Mouse (Mus musculus) right cerebral cortex, postnatal 4 days (tissue): ENCODE measurements around the gene Ankrd9.
A peak's percentile ranks its signal among the peaks of the same experiment; 100 is the strongest.

ENCODE experiments used
- DNase-seq: peaks from one replicate; pipeline ENCODE4 v3.0.0-alpha.2; 2022

Gene Ankrd9

DNA sequence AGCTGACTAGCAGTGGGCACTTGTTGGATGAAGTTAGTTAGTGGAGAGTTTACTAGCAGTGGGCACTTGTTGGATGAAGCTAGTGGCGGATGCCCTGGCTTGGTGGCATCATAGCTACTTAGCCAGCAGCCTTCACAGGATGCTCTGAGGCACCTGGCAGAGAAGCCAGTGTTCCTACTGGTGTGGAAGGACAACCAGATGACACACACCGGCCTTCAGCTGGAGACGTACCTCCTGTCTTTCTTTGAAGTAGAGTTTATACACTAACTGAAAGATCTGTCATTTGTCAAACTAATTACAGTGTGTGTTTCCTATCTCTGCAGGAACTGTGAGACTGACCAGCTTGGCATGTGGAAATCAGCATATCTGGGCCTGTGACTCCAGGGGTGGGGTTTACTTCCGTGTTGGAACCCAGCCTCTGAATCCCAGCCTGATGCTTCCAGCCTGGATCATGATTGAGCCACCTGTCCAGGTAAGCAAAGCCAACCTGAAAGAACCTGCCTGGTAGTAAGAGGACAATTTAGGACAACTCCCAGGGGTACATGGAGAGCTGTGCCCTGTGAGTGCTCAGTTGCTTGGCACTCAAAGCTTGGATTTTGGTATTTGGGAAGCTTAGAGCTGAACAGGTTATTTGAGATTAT lies 24.4 kb downstream of the Ankrd9 start:
- no peak for DNase-seq

- DNase-seq, result no peak
Measured at GRCm38 (mm10) chr12:110953900-110954299, 24.9 kb downstream of the Ankrd9 start.

DNA sequence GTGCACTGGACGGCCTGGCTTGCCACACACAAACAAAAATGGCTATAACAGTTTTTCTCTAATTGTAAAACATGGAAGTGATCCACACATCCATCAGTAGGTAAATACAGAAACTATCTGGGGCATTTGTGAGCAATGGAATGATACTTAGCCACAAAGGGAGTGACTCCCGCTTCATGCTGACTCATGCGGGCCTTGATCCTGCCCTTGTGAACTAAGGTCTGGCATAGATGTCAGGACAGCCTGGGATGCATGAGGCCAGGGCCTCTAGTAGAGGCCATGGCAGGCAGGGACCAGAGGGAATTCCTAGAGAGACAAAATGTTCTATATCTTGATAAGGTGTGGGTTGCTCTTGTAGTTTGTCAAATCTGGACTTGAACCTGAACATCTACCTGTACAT lies 25.4 kb downstream of the Ankrd9 start:
- DNase-seq, result no peak

GRCm38 (mm10) chr12:110952628-110953385 lies 26.0 kb downstream of the Ankrd9 start:
- no peak for DNase-seq

DNA sequence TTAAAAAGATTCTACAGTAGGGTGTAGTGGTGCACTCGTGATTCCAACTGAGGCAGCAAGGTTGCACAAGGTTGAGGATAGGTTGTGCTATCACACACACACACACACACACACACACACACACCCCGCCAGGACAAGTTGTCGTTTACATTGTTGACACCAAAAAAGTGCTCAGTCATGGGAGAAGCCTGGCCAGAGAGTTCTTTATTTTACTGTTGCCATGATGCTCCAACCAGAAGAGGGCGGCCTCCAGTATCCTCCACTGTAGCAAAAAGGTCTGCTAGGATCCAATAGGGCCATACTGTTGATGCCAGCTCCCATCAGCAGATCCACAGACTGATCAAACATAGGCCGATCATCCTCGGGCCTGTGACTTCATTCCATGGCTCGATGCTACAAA lies 27.6 kb downstream of the Ankrd9 start:
- no peak for DNase-seq

DNA sequence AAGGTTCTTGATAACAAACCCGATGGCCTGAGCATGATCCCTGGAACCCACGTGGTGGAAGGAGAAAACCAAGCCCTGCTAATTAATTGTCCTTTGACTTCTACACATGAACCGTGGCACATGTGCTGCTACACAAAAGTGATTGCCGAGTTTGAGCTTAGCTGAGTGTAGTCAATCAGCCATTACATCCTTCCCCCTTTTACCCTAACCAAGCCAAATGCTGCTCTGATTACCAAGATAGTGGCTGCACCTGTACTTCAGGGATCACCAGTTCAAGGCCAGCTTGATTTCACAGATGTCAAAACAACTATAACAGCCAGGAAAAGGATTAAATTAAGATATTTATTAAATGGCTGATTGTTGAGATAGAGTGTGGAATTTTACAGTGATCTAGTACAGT lies 28.7 kb downstream of the Ankrd9 start:
- no peak for DNase-seq

- no peak for DNase-seq
Measured at GRCm38 (mm10) chr12:110949410-110949809, 29.4 kb downstream of the Ankrd9 start.

GRCm38 (mm10) chr12:110948910-110949201 lies 30.0 kb downstream of the Ankrd9 start:
- no peak for DNase-seq

DNA sequence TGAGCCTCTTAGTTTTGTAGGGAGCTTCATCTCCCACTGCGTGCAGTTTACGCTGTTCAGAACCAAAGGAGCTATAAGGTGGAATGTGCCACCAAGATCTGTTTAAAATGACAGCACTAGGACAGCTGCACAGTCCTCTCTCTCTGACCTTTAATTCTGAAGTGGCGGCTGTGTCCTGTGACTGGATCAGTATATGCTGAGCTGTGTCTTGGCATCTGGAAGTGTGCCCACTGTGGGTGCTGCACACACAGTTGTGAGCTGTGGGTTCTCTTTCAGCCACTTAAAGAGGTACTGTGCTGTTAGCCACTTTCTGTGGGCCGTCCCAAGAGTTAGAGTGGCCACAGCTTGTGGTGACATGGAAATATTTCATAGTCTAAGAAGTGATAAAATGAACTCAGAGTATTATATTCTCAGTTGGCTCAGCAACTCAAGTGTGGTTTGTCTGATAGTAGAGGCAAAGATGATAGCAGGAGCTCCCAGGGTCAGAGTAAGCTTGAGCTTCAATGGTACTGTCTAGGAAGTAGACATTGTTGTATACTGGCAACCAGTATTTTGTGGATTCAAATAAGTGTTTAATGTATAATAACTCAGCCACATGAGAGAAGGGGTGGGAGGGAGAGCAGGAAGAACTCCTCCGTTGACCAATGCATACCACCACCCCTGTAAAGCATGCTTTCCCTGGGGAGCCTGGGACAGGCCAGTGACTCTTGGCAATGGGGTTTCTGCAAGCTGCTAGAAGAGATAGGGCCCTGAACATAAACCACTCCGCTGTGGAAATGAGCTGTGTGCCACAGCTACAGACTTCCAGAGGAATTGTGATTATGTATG lies 30.5 kb downstream of the Ankrd9 start:
- no peak for DNase-seq

DNA sequence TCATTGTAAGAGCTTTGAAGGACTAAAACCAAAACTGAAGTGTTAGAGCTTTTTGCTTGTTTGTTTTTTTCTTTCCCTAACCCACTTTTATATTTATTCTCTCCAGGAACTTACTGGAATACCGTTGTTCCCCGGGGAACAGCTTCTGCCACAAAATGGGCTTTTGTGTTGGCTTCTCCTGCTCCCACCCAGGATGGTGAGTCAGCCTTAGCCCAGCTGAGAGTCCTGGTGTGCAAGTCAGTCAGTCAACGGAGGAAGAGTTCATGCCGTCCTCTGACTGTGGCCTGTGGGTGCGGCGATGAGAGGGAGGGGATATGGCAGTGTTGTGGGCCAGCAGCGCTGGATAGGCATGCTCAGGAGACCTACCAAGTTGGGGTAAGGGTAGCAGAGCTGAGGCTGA lies 32.6 kb downstream of the Ankrd9 start:
- DNase-seq, result no peak

GRCm38 (mm10) chr12:110940869-110941268 lies 38.0 kb downstream of the Ankrd9 start:
- DNase-seq, result no peak

GRCm38 (mm10) chr12:110939385-110939784 lies 39.5 kb downstream of the Ankrd9 start:
- no peak for DNase-seq

- no peak for DNase-seq
Measured at GRCm38 (mm10) chr12:110937496-110937895, 41.3 kb downstream of the Ankrd9 start.

DNA sequence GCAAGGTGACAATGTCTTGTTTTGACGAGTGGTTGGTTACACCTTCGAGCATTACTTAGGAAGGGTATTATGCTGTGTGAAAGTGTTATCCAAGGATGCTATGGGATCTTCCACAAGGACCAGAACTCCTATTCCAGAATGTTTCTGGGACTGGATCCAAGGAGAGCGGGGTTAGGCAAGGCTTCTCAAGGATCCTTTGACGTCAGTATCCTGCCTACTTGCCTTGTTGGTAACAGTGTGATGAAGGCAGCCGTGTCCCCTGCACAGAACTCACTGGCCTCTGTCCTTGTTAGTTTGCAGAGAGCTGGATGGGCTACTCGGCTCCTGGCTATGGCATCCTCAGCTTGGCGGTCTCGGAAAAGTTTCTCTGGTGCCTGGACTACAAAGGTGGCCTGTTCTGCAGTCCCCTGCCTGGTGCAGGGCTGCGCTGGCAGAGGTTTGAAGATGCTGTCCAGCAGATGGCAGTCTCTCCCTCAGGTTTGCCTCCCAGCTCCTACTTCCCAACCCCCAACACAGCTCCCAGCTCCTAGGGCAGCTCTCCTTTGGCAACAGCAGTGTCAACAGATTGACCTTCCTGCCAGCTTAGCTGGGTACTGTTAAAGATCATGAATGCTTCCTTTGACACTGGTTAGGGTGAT lies 42.7 kb downstream of the Ankrd9 start:
- DNase-seq, result peak; percentile 74

DNA sequence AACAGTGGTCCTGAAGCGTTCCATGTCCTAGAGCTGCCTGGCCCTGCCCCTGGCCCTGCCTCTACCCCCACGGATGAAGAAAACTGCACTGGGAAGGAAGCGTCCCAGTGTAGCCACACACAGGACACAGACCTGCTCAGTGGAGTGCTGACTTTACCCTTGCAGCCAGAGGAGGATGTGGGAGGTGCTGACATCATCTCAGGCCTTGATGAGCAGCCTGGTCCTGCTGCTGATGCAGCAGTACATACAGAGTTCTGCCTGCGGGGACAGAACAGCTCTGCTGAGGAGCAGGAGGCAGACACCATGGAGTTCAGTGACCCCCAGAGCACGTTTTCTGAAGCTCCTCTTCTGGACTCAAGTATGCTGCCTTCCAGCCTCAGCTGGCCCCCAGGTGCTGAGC lies 46.0 kb downstream of the Ankrd9 start:
- DNase-seq, result no peak
